Mouse (Mus musculus) kidney, adult 2 months (tissue): ENCODE measurements at regions not wholly inside any gene's neighbourhood (a gene's known extent, or its start where the extent isn't known, plus 50 kb on each side); places are given as distances from the start of the nearest gene placed in this dataset.

ENCODE experiments used
- CTCF ChIP-seq: fragments of 200-500 bp; conservative IDR thresholded peaks from 2 replicates; pipeline ENCODE4 v1.5.1; 2011; ENCODE audit warnings: low read depth, mild to moderate bottlenecking, control low read depth, low read length, moderate library complexity, mixed read lengths; ENCODE audit not compliant: insufficient read depth, insufficient read length
- POLR2A ChIP-seq: fragments of 200-500 bp; IDR thresholded peaks from one replicate; pipeline ENCODE4 v1.6.1; 2011; ENCODE audit warnings: low read depth, low read length, control low read depth

GRCm38 (mm10) chr12:26562858-26563257 is 93.9 kb downstream of the Cmpk2 start:
- TF ChIP-seq CTCF (no peak), POLR2A (no peak)
